Mouse (Mus musculus) gastrocnemius, postnatal 14 days (tissue): ENCODE measurements around the gene Gucy1a1. TPM values are rescaled to one million over a fixed set of nuclear protein-coding genes. Genes with fewer than 3 reads are reported as not detected.
"Not testable (repeated sequence)": the region's sequence is repeated elsewhere in the genome, so short reads cannot be mapped to it uniquely, and the experiment has no call there.

Source experiments
- DNase-seq: peaks from one replicate; pipeline ENCODE4 v3.0.0; 2021; ENCODE audit warnings: mixed read lengths
- intact Hi-C: fragments of 180-260 bp; cut with DNase I; formaldehyde crosslinking; loops from one replicate; pipeline ENCODE4 v1.15.1; 2025; ENCODE audit warnings: low total_unique reads
- long read RNA-seq, 2 experiments: library from polyadenylated mRNA; stranded (forward); transcript quantifications; one replicate each; pipeline ENCODE4 v2.0.0; 2021
- total RNA-seq, 2 experiments: library from RNA; stranded (reverse); gene quantifications; 2 replicates each; pipeline ENCODE4 v1.2.3; 2021

Gene Gucy1a1
- total RNA-seq: 10 to 100 TPM; 18.2 TPM
- long read RNA-seq, experiment 1, full-length matches to known transcripts: 2 of 5 reads
- long read RNA-seq, experiment 1, partial matches to known transcripts: 3 of 5 reads
- long read RNA-seq, experiment 1, other reads (novel, unspliced or antisense): 0 of 5 reads
- long read RNA-seq, experiment 2, full-length matches to known transcripts: 9 of 10 reads
- long read RNA-seq, experiment 2, partial matches to known transcripts: 0 of 10 reads
- long read RNA-seq, experiment 2, other reads (novel, unspliced or antisense): 1 of 10 reads

- intact Hi-C loops: no loop called here
- DNase-seq: peak; percentile 44
Observed at GRCm38 (mm10) chr3:82145126-82145901, at the start of gene Gucy1a1. Gene Gucy1a1 (minus strand): TSS chr3:82145789.

GRCm38 (mm10) chr3:82191559-82192245 is 46.1 kb upstream of the Gucy1a1 start:
- intact Hi-C loops: no loop called here
- DNase-seq: no peak

- intact Hi-C loops: no loop called here
- peak; percentile 8 for DNase-seq
Observed at GRCm38 (mm10) chr3:82185626-82186025, 40.0 kb upstream of the Gucy1a1 start.

- intact Hi-C loops: no loop called here
- DNase-seq: no peak
Observed at GRCm38 (mm10) chr3:82181500-82181899, 35.9 kb upstream of the Gucy1a1 start.

- DNase-seq: no peak
- intact Hi-C loops: no loop called here
Observed at GRCm38 (mm10) chr3:82180253-82180652, 34.7 kb upstream of the Gucy1a1 start.

GRCm38 (mm10) chr3:82175501-82175900 is 29.9 kb upstream of the Gucy1a1 start:
- DNase-seq: no peak
- intact Hi-C loops: no loop called here

- intact Hi-C loops: no loop called here
- DNase-seq: no peak
Observed at GRCm38 (mm10) chr3:82167064-82167463, 21.5 kb upstream of the Gucy1a1 start.

GRCm38 (mm10) chr3:82165937-82166336 is 20.3 kb upstream of the Gucy1a1 start:
- intact Hi-C loops: no loop called here
- DNase-seq: no peak

- intact Hi-C loops: not testable (repeated sequence)
Observed at GRCm38 (mm10) chr3:82162992-82163391, 17.4 kb upstream of the Gucy1a1 start.

GRCm38 (mm10) chr3:82145978-82146377 is 389 bp upstream of the Gucy1a1 start:
- intact Hi-C loops: no loop called here
- DNase-seq: no peak

More at GRCm38 (mm10) chr3:82162992-82163391, 17.4 kb upstream of the Gucy1a1 start:
- not testable (repeated sequence) for DNase-seq

GRCm38 (mm10) chr3:82144725-82145125 is 864 bp downstream of the Gucy1a1 start:
- no peak for DNase-seq
- intact Hi-C loops: no loop called here

- intact Hi-C loops: no loop called here
- DNase-seq: no peak
Observed at GRCm38 (mm10) chr3:82140781-82141180, 4.8 kb downstream of the Gucy1a1 start.

- intact Hi-C loops: no loop called here
- no peak for DNase-seq
Observed at GRCm38 (mm10) chr3:82138002-82138667, 7.5 kb downstream of the Gucy1a1 start.

- no peak for DNase-seq
- intact Hi-C loops: no loop called here
Observed at GRCm38 (mm10) chr3:82135483-82135882, 10.1 kb downstream of the Gucy1a1 start.

GRCm38 (mm10) chr3:82129258-82129657 is 16.3 kb downstream of the Gucy1a1 start:
- DNase-seq: no peak
- intact Hi-C loops: no loop called here

GRCm38 (mm10) chr3:82124567-82124966 is 21.0 kb downstream of the Gucy1a1 start:
- DNase-seq: no peak
- intact Hi-C loops: no loop called here

- intact Hi-C loops: no loop called here
- DNase-seq: no peak
Observed at GRCm38 (mm10) chr3:82118916-82119315, 26.7 kb downstream of the Gucy1a1 start.

- intact Hi-C loops: no loop called here
- peak; percentile 6 for DNase-seq
Observed at GRCm38 (mm10) chr3:82112439-82112838, 33.1 kb downstream of the Gucy1a1 start.

- no peak for DNase-seq
- intact Hi-C loops: no loop called here
Observed at GRCm38 (mm10) chr3:82111986-82112385, 33.6 kb downstream of the Gucy1a1 start.

- DNase-seq: no peak
- intact Hi-C loops: no loop called here
Observed at GRCm38 (mm10) chr3:82108951-82109350, 36.6 kb downstream of the Gucy1a1 start.
